Mouse (Mus musculus) left cerebral cortex, adult 18-20 months (tissue): ENCODE results near the gene Cdh11. TPM values are rescaled to one million over a fixed set of nuclear protein-coding genes. Genes with fewer than 3 reads are reported as not detected.
"Not testable (repeated sequence)": the region's sequence is repeated elsewhere in the genome, so short reads cannot be mapped to it uniquely, and the experiment has no call there.

Experiments used
- DNase-seq, 2 experiments: peaks; one replicate each; pipeline ENCODE4 v3.0.0; 2021 to 2022; ENCODE audit warnings: low spot score in 2 of 2, mixed read lengths in 1 of 2
- microRNA-seq, 2 experiments: library from miRNA; unstranded; fragments of <30 nt; microRNA quantifications; one replicate each; pipeline ENCODE4 v1.2.0; 2021
- total RNA-seq, 2 experiments: library from RNA; stranded (reverse); gene quantifications; 2 replicates each; pipeline ENCODE4 v1.2.3; 2021

The Cdh11 gene
- total RNA-seq, 2 experiments from 2014 or later = 48.1 to 56.3 TPM

GRCm38 (mm10) chr8:102725496-102725895 lies 59.9 kb downstream of the Cdh11 start:
- no peak for DNase-seq

DNA sequence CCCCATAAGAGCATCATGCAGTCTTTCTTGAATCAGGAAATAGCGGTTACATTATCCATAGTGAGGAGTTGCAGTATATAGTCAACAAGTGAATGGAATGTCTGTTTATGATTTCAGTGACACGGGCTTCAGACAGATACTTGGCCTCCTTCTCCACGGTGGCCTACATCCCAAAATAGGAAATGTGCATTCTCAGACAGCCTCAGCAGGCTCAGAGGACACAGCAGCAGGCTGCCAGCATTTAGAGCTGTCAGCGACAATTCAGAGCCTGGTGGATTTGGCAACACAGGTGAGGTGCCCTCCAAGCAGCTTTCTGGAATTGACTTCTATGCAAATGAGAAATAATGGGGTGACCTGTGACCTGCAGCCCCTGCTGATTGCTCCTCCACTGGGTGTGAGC lies 69.5 kb downstream of the Cdh11 start:
- DNase-seq = no peak

DNA sequence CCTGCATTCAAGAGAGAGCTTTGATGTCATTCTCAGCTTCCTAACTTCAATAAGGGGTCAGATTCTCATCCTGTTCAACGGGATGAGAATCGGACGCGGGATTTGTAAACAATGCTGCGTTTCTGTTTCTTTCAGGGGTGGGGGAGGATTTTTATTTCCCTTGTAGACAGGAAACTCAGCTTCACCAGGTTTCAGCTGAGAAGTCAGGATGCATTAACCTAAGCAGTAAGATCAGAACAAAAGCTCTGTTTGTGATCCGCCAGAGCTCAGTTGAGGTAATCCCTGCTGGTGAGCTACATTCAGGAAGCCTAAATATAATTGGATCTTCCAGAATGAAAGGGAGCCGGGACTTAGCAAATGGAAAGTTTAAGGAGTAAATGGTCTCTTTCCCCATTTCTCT lies 78.1 kb downstream of the Cdh11 start:
- no peak for DNase-seq

- no peak for DNase-seq
These were observed 80.0 kb downstream of the Cdh11 start for GRCm38 (mm10) chr8:102705376-102705905.

GRCm38 (mm10) chr8:102700245-102700644 lies 85.2 kb downstream of the Cdh11 start:
- no peak for DNase-seq

- no peak for DNase-seq
These were observed 87.1 kb downstream of the Cdh11 start for GRCm38 (mm10) chr8:102698232-102698837.

- no peak for DNase-seq
These were observed 92.0 kb downstream of the Cdh11 start for GRCm38 (mm10) chr8:102693465-102693864.

GRCm38 (mm10) chr8:102685491-102685890 lies 100.0 kb downstream of the Cdh11 start:
- DNase-seq = not testable (repeated sequence)

- DNase-seq = no peak
These were observed 100.4 kb downstream of the Cdh11 start for GRCm38 (mm10) chr8:102685023-102685422.

DNA sequence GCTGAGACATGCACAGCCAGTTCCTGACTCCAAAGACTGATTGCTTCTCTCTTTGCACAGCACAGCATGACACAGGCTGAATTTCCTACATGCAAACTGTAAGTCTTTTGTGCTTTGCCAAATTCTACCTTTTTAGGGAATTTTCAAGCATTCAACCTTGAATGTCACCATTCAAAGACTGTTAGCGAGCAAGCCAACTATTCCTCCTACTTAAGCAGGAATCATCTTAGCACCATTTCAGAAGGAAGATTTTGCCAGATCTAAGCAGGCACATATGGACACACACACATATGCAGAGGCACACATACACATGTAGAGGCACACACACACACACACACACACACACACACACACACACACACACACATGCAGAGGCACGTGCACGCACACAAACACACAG lies 108.3 kb downstream of the Cdh11 start:
- no peak for DNase-seq

DNA sequence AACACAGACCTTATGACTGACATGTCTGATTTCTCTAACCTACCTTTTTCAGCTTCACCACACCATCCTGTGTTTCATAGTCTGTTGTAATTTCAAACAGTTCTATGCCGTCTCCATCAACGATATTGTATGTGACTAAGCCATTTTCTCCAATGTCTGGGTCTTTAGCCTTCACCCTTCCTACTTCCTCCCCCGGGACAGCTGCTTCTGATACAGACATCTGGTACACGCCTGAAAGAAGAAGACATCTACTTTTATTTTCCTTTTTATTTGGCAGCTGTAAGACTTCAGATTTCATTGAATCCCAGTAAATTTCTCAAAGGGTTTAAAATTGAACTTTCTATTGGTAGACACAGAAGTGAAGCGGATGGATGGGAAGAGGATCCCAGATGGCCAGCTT lies 120.9 kb downstream of the Cdh11 start:
- DNase-seq = not testable (repeated sequence)

DNA sequence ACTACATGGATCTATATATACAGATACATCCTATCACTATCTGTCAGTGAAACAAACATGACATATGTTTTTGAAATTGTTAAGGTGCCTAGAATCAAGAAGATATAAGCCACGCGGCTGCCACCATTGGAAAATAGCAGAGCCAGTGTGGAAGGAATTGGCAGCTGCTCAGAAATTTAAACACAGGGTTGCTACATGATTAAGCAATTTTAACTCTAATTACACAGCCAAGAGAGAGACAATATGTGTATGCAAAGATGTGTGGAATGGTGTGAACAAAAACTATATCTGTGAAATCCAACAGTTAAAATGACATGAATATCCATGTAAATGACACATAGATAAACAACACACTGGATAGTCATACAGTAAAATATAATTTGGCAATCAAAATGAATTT lies 128.9 kb downstream of the Cdh11 start:
- no peak for DNase-seq

GRCm38 (mm10) chr8:102651964-102652363 lies 133.5 kb downstream of the Cdh11 start:
- DNase-seq = no peak

GRCm38 (mm10) chr8:102627151-102627550 lies 158.3 kb downstream of the Cdh11 start:
- DNase-seq = no peak

GRCm38 (mm10) chr8:102612146-102612545 lies 173.3 kb downstream of the Cdh11 start:
- DNase-seq = no peak

DNA sequence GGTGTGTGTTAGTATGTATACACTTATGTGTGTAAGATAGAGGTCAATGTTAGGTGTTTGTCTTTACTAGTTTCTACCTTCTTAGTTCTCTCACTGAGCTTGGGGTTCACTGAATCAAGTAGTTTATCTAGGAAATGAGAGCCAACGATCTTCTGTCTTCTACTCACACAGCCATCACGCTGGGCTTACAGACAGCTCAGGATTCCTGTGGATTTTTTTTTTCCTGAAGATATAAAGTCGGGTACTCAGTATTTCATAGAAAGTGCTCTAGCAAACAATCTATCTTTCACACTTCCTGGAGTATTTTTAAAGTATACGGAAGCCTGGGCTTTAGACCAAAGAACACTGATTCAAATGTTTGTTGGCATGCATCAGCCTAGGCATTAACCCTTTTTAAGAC lies 184.1 kb downstream of the Cdh11 start:
- DNase-seq = no peak

- no peak for DNase-seq
These were observed 188.9 kb downstream of the Cdh11 start for GRCm38 (mm10) chr8:102596523-102596922.

- DNase-seq = no peak
These were observed 191.5 kb downstream of the Cdh11 start for GRCm38 (mm10) chr8:102593899-102594298.

Small RNA genes lying within 50 kb of the gene (microRNA-seq; reads per million reads assigned to microRNA genes)
- gene Gm26301 = 0 reads per million in 2 experiments
